Mouse (Mus musculus) adrenal gland, postnatal 10 days (tissue): ENCODE results near the gene Slit3. TPM values are rescaled to one million over a fixed set of nuclear protein-coding genes. Genes with fewer than 3 reads are reported as not detected.

Source experiments
- DNase-seq: peaks from one replicate; pipeline ENCODE4 v3.0.0; 2021; ENCODE audit warnings: mixed read lengths
- total RNA-seq, 2 experiments: library from RNA; stranded (reverse); gene quantifications; 2 replicates each; pipeline ENCODE4 v1.2.3; 2021

Slit3 gene
- total RNA-seq, 2 experiments from 2014 or later: 36.9 to 45.0 TPM

GRCm38 (mm10) chr11:35535027-35535426, 414.0 kb downstream of the Slit3 start:
- no peak for DNase-seq

DNA sequence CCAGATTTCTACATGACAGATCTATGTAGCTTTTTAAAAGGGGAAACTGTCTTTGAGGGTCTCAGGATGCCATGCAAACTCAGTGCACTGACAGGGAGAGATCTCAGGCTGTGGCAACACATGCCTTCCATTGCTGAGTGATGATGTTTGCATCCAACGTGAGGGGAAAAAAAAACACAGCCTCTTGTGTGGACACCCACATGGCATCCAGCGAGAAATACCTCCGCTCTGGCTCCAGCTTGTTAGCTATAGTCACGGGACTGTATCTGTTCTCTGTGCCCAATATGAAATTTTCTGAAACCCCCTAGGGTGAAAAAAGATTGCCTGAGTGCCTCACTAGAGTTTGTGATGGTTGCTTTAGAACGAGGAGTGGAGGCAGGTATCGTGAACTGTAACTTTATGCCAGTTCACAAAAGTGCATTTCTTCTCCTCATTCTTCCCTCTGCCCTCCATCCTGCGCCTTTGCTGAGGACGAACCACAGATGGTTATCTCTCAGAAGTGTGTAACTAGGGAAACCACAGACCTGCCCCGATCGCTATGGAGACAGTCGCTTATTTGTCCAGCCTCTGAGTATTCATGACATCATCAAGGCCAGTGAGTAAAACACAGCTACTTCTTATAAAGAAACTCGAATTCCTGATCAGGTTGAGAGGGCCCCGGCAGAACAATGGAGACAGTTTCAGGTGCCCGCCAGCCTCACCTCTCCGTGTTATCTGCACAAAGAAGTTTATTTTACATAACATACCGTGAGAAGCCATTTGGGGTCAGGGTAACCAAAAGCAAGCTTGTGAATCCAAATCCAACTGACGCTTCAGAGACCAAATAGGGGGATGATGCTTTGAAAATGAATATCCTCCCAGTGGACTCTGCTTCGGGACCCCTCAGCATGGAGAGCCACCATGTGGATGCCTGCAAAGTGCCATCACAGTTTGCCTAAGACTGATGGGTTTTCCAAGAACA, 416.4 kb downstream of the Slit3 start:
- DNase-seq: peak; percentile 42

GRCm38 (mm10) chr11:35542731-35543130, 421.7 kb downstream of the Slit3 start:
- DNase-seq: peak; percentile 43

GRCm38 (mm10) chr11:35544112-35545064, 423.4 kb downstream of the Slit3 start:
- peak; percentile 37 for DNase-seq

DNA sequence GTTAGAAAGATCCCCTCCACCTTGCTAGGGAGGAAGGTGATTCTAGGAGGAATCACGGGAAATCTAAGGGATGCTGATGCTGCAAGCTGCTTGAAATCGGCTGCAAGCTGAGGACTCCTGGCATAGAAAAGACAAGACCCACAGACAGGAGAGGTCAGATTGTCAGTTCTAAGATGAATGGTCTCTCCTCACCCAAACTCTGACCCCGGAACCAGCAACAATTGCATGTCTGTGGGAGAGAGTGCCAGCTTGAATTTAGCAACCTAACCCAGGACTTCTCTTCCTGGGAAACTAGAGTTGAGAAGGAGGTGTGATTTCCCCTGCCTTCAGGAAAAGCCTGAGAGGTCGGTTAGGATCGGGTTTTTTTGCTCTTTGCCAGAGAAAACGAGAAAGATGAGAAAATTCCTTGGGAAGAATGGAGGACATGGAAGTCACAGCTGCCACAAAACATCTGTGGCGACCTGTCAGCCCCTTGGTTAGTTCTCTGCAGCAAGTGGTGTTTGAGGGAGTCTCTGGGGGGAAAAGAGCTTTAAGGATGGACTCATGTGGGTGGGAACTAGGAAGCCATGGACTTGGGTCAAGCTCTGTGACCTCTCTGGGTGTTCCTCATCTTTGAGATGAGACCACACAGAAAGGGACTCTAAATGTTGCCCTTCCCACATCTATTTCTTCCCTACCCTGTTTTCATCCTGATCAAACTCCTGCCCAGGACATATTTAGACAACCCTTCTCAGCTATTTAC, 425.2 kb downstream of the Slit3 start:
- no peak for DNase-seq

DNA sequence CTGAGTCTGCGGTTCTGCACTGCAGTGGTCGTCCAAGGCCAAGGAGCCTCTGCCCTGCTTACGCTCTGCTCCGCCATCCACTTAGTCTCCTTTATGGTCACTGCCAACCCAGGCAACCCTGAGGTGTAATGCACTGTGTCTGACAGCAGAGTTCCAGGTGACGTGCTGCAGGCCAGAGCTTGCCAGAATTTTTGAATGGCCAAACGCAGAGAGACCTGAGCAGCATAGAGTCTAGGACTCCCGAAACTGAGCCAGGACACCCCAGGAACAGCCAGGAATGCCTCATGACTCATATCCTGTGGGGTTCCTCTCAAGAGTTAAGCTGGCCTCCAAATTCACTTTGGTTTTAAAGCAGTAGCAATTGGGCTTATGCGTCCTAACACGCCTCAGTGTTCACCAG, 429.0 kb downstream of the Slit3 start:
- no peak for DNase-seq

DNA sequence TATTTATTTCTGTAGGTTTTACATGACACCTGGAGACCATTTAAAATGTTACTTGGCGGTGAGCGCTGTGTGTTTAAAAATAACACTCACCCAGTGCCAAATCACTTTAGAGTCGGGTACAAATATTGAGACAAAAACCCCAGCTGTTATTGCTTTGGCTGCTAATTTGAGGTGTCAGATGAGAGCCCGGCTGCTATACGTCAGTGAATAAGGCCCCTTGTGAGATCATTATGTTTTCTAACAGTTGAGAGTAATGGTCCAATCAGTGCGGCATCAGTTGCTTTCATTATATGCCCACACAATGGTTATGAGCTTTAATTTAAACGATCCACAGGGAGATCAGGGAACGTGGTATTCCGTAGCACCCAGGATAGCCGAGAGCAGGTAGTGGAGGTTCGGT, 435.2 kb downstream of the Slit3 start:
- DNase-seq: no peak

DNA sequence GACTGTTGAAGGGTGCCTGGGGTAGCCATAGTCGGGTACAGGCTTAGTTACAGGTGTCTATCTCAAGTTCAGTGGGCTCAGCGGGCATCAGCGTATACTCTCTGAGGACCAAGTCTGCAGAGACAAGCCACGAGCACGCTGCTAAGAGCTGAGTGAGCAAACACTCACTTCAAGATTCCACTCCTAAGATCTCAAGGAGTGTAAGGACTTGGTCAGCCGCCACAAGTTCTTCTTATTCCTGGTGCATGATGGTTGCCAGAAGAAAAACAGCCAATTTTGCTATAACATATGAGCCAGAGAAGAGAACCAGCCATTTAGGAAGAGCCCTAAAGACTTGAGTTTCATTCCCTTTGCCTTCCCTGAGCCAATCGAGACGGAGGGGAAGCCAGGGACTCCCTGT, 436.5 kb downstream of the Slit3 start:
- DNase-seq: no peak

DNA sequence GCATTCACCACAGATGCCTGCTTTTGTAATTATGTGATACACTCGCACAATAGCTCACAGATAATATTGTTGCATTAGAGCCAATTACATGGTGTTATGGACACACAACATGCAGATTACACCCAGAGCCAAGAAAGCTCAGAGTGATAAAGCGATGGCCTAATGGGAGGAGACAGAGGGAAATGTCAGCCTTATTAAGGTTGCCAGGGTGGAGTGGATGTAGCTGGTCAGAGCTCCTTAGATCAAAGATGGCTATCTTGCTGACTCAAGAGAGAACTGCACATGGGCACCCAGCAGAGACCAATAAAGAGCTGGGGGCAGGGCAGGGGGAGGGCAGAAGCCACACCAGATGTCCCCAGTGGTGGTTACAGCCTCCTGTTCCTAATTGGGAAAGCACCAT, 437.3 kb downstream of the Slit3 start:
- no peak for DNase-seq

DNA sequence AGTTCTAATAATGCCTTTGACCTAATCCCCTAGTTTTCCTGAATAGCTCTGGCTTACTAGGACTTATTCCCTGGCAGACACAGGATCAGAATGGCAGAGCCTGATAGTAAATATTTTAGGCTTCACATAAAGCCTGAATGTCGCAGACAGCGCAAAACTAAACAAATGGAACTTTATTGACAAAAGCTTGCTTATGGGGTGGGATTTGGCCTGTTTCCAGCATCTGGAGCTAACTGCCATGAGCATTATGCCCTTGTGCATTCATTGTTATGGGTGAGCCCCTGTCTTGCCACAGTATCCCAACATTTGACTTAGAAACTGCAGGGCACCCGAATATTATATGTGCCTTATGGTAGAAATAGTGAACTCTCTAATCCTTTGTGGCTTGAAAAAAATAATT, 438.4 kb downstream of the Slit3 start:
- no peak for DNase-seq

DNA sequence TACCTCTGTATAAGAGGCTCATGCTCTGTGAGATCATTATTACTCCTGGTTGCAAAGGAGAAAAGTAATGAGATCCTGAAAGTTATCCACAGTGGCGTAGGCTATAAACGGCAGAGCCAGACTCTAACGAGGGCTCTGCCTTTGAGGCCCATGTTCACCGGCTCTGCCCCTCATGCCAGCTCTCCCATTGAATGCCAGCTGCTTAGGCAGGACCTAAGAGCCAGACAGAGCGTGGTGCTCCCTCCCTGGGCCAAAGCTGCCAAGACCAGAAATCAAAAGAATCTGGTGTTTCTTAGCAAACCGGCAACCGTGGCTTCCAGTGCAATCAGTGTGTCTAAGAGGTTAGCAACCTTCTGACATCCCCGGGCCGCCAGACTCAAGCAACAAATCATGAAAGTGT, 440.7 kb downstream of the Slit3 start:
- no peak for DNase-seq

DNA sequence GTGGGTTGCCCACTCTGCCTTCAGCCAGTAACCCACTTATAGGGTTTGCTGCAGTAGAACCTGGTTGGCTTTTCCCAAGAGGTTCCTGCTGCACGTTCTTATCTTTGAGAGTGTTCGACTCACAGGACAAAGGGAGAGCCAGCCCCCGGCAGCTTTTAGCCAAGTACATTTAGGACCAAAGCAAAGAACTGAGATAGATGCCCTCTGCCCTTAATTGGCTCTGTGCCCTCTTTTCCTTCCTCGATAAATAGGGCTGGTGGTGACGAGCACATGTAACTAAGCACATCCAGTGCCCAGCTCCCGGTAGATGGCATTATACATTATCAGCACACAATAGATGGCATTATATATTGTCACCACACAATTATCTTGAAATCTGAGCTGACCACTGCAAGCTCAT, 444.3 kb downstream of the Slit3 start:
- DNase-seq: no peak

GRCm38 (mm10) chr11:35566686-35567085, 445.7 kb downstream of the Slit3 start:
- no peak for DNase-seq

DNA sequence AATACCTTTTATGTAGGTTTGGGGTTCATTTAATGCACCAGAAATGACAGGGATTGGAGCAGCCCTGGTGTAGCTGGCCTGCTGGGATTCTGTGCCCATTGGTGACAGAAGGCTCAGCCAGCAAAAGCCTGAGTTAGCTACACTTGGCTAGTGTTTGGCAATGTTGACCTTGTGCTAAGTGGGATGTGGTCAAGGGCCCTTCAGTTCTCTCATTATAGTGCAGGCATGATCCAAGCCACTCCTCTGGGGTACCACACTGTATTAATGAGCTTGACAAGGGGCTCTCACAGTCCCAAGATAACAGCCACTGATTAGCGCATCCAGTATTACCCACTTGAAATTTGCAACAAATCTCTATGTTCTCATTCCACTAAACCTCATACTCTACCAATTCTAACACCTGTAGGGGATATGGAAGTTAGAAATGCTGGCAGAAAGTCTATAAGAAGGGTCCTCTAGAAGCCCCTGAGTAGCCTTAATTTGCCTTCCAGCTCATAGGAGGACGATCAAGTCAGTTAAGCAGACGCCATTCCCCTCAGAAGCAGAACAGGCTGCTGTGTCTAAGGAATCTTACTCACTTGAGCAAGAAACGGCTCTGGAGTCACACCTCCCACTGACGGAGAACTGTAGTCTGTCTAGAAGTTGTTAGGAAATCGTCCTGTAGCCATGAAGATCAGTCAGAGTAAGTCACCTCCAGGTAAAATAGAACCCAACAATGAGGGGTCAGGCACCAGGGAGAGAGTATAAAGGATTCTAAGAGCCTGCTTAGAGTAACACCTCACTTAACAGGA, 448.3 kb downstream of the Slit3 start:
- DNase-seq: no peak

DNA sequence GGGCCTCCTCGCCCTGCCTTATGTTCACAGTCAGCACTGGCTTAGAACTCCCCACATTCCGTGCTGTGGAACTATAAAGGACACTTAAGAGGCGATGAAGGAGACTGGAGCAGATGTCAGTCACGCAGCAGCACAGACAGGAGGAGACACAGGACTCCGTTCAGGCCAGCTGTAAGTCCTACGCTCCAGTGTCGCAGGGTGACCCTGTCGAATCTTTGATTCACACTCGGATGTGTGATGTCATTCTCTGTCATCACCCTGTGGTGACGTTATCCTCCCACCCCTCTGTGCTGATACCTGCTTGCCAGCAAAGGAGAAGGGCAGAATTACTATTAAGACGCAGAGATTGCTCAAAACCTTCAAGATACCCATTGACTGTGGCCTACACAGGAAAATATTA, 448.9 kb downstream of the Slit3 start:
- no peak for DNase-seq

GRCm38 (mm10) chr11:35571910-35572309, 450.9 kb downstream of the Slit3 start:
- no peak for DNase-seq

DNA sequence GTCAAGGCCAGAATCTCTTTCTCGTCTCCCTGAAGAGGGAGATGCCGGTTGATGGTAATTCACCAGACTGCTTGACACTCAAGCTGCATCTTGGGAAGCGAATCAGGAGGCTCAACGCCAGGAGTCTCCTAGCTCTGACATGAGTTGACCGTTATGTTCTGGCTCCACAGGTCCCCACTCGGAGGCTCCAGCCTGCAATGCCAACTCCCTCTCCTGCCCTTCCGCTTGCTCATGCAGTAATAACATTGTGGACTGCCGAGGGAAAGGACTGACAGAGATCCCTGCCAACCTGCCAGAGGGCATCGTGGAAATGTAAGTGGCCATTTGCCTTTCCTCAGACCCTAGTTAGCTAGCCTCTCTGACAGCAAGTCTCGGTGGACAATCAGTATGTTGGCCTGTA, 457.8 kb downstream of the Slit3 start:
- DNase-seq: no peak

DNA sequence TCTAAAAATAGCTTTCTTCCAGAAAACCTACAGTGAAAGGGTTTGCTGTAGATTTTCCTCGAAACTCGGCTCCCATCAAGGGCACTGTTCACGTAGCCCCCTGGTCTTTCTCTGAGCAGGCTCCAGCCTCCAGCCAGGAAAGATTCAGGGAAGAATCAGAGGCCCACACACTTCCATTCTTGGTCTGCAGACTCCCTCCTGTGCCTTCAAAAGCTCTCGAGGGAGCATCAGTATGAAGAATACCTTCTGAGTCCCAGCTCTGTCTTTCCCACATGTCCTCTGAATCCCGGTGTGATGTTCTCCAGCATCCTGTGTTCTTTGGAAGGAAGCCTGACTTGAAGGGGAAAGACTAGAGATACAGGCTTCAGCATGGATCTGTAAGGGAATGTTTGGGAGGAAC, 461.6 kb downstream of the Slit3 start:
- no peak for DNase-seq

- DNase-seq: no peak
Measured at GRCm38 (mm10) chr11:35583633-35584032, 462.6 kb downstream of the Slit3 start.

GRCm38 (mm10) chr11:35587174-35587959, 466.3 kb downstream of the Slit3 start:
- peak; percentile 95 for DNase-seq

DNA sequence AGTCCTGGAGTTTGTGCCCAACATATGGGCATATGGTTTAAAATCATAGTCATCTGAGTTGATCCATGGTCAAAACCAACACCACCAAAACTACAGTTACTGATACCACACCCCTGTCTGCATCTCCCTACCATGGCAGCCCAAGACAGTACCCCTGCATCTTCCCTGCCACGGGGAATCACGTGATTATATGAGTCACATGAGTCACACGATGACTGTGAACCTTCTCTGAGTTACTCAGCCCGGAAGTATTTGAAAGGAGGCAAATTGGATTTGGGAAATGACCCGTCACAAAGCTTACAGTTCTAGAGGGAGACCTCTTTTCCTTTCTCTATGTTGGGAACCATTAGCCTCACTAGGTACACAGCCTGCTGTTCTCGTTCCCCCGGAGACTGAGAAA, 468.9 kb downstream of the Slit3 start:
- DNase-seq: no peak
